Mouse (Mus musculus): ENCODE results near the gene Nfs1. TPM values are rescaled to one million over a fixed set of nuclear protein-coding genes. Genes with fewer than 3 reads are reported as not detected.
"Not testable (repeated sequence)": the region's sequence is repeated elsewhere in the genome, so short reads cannot be mapped to it uniquely, and the experiment has no call there.

Gene Nfs1
- polyA plus RNA-seq, 1 experiment from 2014 or later = 50.2 TPM

GRCm38 (mm10) chr2:156134161-156134560 lies 9.8 kb downstream of the Nfs1 start:
- H3K4me3 ChIP-seq (replicated peaks) = no peak overlapping the region
- no peak overlapping the region for H3K4me2 ChIP-seq
- no peaks in the 10 kb centered on the region for H3K4me1 ChIP-seq
- no peak for ATAC-seq (replicated peaks; ENCODE audit: low FRiP score)
- H3K9me3 ChIP-seq (replicated peaks) = no peaks in the 10 kb centered on the region
- no peaks in the 10 kb centered on the region for H3K27me3 ChIP-seq
- 79% methylated on average over 5 of the region's 5 CpGs for WGBS
- no peak overlapping the region for H3K27ac ChIP-seq
- peaks cover 41% of the 10 kb centered on the region for H3K36me3 ChIP-seq
- H3K9ac ChIP-seq = no peak overlapping the region

- peaks cover 54% of the 10 kb centered on the region for H3K36me3 ChIP-seq
- no peak within 1 kb of the TSS for H3K4me3 ChIP-seq (replicated peaks)
- no peak within 1 kb of the TSS for H3K27ac ChIP-seq
- H3K27me3 ChIP-seq = no peaks in the 10 kb centered on the region
- no peaks in the 10 kb centered on the region for H3K9me3 ChIP-seq (replicated peaks)
- WGBS = 93% methylated on average over 5 of the region's 5 CpGs
- H3K4me1 ChIP-seq = no peaks in the 10 kb centered on the region
- ATAC-seq (replicated peaks; ENCODE audit: low FRiP score) = no peak
- H3K9ac ChIP-seq = no peak within 1 kb of the TSS
- no peak within 1 kb of the TSS for H3K4me2 ChIP-seq
Observed at GRCm38 (mm10) chr2:156126992-156127391, 17.0 kb downstream of the Nfs1 start, which contains the start of gene Gm28036. TSS of gene Gm28036 (minus strand) at chr2:156127092.

GRCm38 (mm10) chr2:156123731-156124130 lies 20.3 kb downstream of the Nfs1 start:
- Histone ChIP-seq H3K27me3 (no peaks in the 10 kb centered on the region), H3K9me3 (replicated peaks) (0 out of 2 replicates have a peak, but pooled peaks cover 4% of the 10 kb centered on the region), H3K4me3 (replicated peaks) (no peak overlapping the region), H3K36me3 (peaks cover 40% of the 10 kb centered on the region), H3K27ac (no peak overlapping the region), H3K4me1 (no peaks in the 10 kb centered on the region), H3K4me2 (no peak overlapping the region), H3K9ac (no peak overlapping the region)
- 93% methylated on average over 5 of the region's 5 CpGs for WGBS
- ATAC-seq (replicated peaks; ENCODE audit: low FRiP score) = no peak

- no peak overlapping the region for H3K9ac ChIP-seq
- H3K9me3 ChIP-seq (replicated peaks) = 0 out of 2 replicates have a peak, but pooled peaks cover 4% of the 10 kb centered on the region
- ATAC-seq (replicated peaks; ENCODE audit: low FRiP score) = no peak
- H3K4me3 ChIP-seq (replicated peaks) = no peak overlapping the region
- no peak overlapping the region for H3K4me2 ChIP-seq
- no peaks in the 10 kb centered on the region for H3K27me3 ChIP-seq
- H3K36me3 ChIP-seq = peaks cover 11% of the 10 kb centered on the region; the same call in 1 of the 2 replicates
- H3K27ac ChIP-seq = no peak overlapping the region
- H3K4me1 ChIP-seq = no peaks in the 10 kb centered on the region
Observed at GRCm38 (mm10) chr2:156119566-156119965, 24.4 kb downstream of the Nfs1 start.

- H3K4me2 ChIP-seq = peak overlapping the region; percentile 67
- not testable (repeated sequence) for H3K27me3 ChIP-seq; H3K4me1 ChIP-seq; H3K9me3 ChIP-seq (replicated peaks); ATAC-seq (replicated peaks; ENCODE audit: low FRiP score)
- peak overlapping the region; percentile 93 for H3K27ac ChIP-seq
- peak overlapping the region; percentile 93 for H3K4me3 ChIP-seq (replicated peaks)
- H3K9ac ChIP-seq = peak overlapping the region; percentile 97
- peaks cover 13% of the 10 kb centered on the region; the same call in 1 of the 2 replicates for H3K36me3 ChIP-seq
- WGBS = 24% methylated on average over 5 of the region's 5 CpGs
Observed at GRCm38 (mm10) chr2:156112080-156112423, 31.9 kb downstream of the Nfs1 start.

GRCm38 (mm10) chr2:156111358-156112079 lies 32.5 kb downstream of the Nfs1 start, which contains the start of the genes Cpne1 and Rbm12:
TSS of gene Cpne1 (minus strand) at chr2:156111965.
TSS of gene Rbm12 (minus strand) at chr2:156111978.
- under 1% methylated on average over 72 of the region's 74 CpGs for WGBS
- no peaks in the 10 kb centered on the region for H3K9me3 ChIP-seq (replicated peaks)

GRCm38 (mm10) chr2:156110627-156111357 lies 33.2 kb downstream of the Nfs1 start:
- Histone ChIP-seq H3K9me3 (replicated peaks) (no peaks in the 10 kb centered on the region), H3K27me3 (no peaks in the 10 kb centered on the region), H3K27ac (peak overlapping the region; percentile 93), H3K4me3 (replicated peaks) (peak overlapping the region; percentile 93), H3K9ac (peak overlapping the region; percentile 97), H3K4me1 (peaks cover 14% of the 10 kb centered on the region), H3K4me2 (peak overlapping the region; percentile 67), H3K36me3 (peaks cover 16% of the 10 kb centered on the region; the same call in 1 of the 2 replicates)
- peak; percentile 82 for ATAC-seq (replicated peaks; ENCODE audit: low FRiP score)
- under 1% methylated on average over 16 of the region's 16 CpGs for WGBS

More at GRCm38 (mm10) chr2:156111358-156112079, 32.5 kb downstream of the Nfs1 start, which contains the start of the genes Cpne1 and Rbm12:
- H3K27me3 ChIP-seq = no peaks in the 10 kb centered on the region
- H3K4me3 ChIP-seq (replicated peaks) = peak within 1 kb of the TSS; percentile 93
- peak within 1 kb of the TSS; percentile 93 for H3K27ac ChIP-seq
- peaks cover 13% of the 10 kb centered on the region; the same call in 1 of the 2 replicates for H3K36me3 ChIP-seq
- ATAC-seq (replicated peaks; ENCODE audit: low FRiP score) = peak; percentile 95
- H3K9ac ChIP-seq = peak within 1 kb of the TSS; percentile 97
- H3K4me1 ChIP-seq = peaks cover 13% of the 10 kb centered on the region
- peak within 1 kb of the TSS; percentile 67 for H3K4me2 ChIP-seq

GRCm38 (mm10) chr2:156091926-156092325 lies 52.1 kb downstream of the Nfs1 start:
- no peak overlapping the region for H3K4me2 ChIP-seq
- no peak overlapping the region for H3K9ac ChIP-seq
- peaks cover 63% of the 10 kb centered on the region for H3K36me3 ChIP-seq
- ATAC-seq (replicated peaks; ENCODE audit: low FRiP score) = no peak
- 78% methylated on average over 5 of the region's 5 CpGs for WGBS
- H3K27ac ChIP-seq = no peak overlapping the region
- no peak overlapping the region for H3K4me3 ChIP-seq (replicated peaks)
- no peaks in the 10 kb centered on the region for H3K4me1 ChIP-seq
- H3K9me3 ChIP-seq (replicated peaks) = no peaks in the 10 kb centered on the region
- H3K27me3 ChIP-seq = no peaks in the 10 kb centered on the region

GRCm38 (mm10) chr2:156089799-156090198 lies 54.2 kb downstream of the Nfs1 start:
- no peak for ATAC-seq (replicated peaks; ENCODE audit: low FRiP score)
- Histone ChIP-seq H3K4me3 (replicated peaks) (no peak overlapping the region), H3K27ac (no peak overlapping the region), H3K9ac (no peak overlapping the region), H3K4me2 (no peak overlapping the region), H3K36me3 (peaks cover 41% of the 10 kb centered on the region), H3K4me1 (no peaks in the 10 kb centered on the region), H3K9me3 (replicated peaks) (no peaks in the 10 kb centered on the region), H3K27me3 (no peaks in the 10 kb centered on the region)
- 85% methylated on average over 1 of the region's 1 CpGs for WGBS

- WGBS = 89% methylated on average over 7 of the region's 7 CpGs
Observed at GRCm38 (mm10) chr2:156087391-156088110, 56.4 kb downstream of the Nfs1 start.

GRCm38 (mm10) chr2:156084541-156084940 lies 59.4 kb downstream of the Nfs1 start:
- no peak for ATAC-seq (replicated peaks; ENCODE audit: low FRiP score)
- Histone ChIP-seq H3K9ac (no peak overlapping the region), H3K36me3 (peaks cover 15% of the 10 kb centered on the region), H3K27me3 (no peaks in the 10 kb centered on the region), H3K9me3 (replicated peaks) (no peaks in the 10 kb centered on the region), H3K4me2 (no peak overlapping the region), H3K4me1 (0 out of 2 replicates have a peak, but pooled peaks cover 3% of the 10 kb centered on the region), H3K4me3 (replicated peaks) (no peak overlapping the region), H3K27ac (no peak overlapping the region)
- WGBS = 91% methylated on average over 3 of the region's 3 CpGs

More at GRCm38 (mm10) chr2:156087391-156088110, 56.4 kb downstream of the Nfs1 start:
- no peak overlapping the region for H3K4me2 ChIP-seq
- no peaks in the 10 kb centered on the region for H3K9me3 ChIP-seq (replicated peaks)
- ATAC-seq (replicated peaks; ENCODE audit: low FRiP score) = no peak
- H3K27me3 ChIP-seq = no peaks in the 10 kb centered on the region
- H3K9ac ChIP-seq = no peak overlapping the region
- no peak overlapping the region for H3K4me3 ChIP-seq (replicated peaks)
- H3K27ac ChIP-seq = no peak overlapping the region
- H3K4me1 ChIP-seq = no peaks in the 10 kb centered on the region
- peaks cover 31% of the 10 kb centered on the region for H3K36me3 ChIP-seq

All from kidney, embryonic 15.5 days (tissue).